Mouse (Mus musculus) right cerebral cortex, postnatal 25 days (tissue): ENCODE results near the gene Ap1ar.

Experiments
- DNase-seq: peaks from one replicate; pipeline ENCODE4 v3.0.0; 2022

Gene Ap1ar

DNA sequence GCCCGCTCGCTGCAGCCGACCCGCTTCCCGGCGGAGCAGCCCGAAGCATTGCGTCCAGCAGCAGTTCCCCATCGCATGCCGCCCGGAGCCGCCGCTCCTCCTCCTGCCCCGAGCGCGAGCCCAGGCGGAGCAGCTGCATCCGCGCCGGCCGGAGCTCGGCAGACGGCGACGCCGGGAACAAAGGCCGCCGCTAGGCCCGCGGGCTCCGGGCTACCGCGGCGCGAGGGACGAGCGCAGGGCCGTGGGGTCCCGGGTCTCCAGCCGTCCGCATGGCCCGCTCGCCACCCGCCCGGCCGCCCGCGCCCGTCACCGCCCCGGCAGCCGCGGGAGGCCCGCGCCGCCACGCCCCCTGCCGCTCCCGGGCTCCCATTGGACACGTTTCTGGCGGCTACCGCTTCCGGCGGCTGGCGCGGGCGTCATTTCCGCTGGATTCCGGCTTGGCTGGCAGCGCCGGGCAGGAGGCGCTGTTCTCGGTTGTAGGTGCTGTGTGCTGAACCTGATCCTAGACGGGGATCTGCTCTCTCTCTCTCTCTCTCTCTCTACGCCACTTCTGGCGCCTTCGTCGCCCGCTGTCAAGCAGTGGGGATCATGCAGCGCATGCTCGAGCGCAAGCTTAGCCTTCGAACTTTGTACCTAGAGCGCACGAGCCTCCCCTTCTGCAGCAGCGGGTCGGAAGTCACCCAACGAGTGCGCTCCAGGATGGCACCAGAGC is at the start of gene Ap1ar:
Ap1ar (minus strand) TSS at position 370 of the 712 bp plus-strand sequence.
- DNase-seq = peak; percentile 97

DNA sequence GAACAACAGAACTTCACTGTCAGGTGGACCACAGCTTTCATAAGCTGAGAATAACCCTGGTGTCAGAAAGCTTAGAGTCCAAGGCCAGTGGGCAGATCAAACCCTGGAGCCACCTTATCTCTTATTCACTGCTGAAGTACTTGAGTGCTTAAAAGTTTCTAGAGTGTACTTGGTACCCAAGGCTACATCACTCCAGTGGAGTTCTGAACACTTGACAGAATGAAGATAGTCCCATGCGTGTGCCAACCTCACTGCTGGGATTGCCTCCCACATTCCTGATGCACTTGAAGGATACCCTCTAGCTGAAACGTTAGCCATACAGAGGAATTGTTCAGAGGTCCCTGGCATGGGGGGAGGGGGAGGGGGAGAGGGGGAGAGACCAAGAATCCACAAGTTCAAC is 44.4 kb upstream of the Ap1ar start:
- no peak for DNase-seq

DNA sequence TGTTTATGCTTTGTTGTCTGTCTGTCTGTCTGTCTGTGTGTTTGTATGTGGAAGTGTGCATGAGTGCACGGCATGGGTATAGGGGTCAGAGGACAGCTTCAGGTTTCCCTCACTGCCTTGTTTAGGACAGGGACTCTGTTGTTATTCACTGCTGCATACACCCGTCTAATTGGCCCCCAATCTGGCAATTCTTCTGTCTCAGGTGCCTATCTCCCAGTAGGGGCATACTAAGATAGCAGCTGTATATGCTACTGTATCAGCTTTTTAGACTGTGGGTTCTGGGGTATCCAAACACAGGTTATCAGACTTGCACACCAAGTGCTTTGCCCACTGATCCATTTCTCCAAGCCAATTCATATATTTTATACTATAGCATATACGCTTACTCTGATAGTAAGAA is 42.6 kb upstream of the Ap1ar start:
- no peak for DNase-seq

DNA sequence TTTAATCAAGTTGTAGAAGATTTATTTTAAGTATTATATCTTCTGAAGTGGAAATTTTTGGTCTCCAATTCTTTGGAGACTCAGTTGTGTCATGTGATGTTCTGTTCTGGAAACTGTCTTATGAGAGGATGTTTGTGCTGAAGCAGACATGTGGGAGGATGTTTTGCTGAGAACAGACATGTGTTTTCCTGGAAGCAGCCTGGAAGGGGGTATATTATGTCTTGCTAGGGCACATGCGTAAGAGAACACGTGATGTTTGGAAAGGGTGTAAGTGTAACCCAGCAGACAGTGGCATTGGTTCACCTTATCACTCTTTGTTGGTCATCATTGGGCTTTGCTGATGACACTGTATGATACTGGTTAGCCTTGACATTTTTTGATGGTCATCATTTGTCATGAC is 38.2 kb upstream of the Ap1ar start:
- no peak for DNase-seq

DNA sequence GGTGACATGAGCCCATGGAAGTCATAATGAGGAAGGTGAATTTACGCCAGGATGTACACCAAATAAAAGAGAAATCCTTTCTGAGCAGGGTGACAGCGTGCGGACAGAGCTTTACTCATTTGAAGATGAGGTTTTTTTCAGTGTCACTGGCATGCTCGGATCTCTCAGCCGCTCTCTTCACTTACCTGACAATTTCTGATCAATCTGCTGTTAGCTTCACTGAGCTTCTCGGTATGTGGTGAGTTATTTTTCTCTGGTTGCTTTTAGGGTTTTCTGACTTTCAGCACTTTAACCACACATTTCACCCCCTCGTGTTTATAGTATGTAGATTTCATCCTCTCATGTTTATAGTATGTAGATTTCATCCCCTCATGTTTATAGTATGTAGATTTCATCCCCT is 37.7 kb upstream of the Ap1ar start:
- no peak for DNase-seq

DNA sequence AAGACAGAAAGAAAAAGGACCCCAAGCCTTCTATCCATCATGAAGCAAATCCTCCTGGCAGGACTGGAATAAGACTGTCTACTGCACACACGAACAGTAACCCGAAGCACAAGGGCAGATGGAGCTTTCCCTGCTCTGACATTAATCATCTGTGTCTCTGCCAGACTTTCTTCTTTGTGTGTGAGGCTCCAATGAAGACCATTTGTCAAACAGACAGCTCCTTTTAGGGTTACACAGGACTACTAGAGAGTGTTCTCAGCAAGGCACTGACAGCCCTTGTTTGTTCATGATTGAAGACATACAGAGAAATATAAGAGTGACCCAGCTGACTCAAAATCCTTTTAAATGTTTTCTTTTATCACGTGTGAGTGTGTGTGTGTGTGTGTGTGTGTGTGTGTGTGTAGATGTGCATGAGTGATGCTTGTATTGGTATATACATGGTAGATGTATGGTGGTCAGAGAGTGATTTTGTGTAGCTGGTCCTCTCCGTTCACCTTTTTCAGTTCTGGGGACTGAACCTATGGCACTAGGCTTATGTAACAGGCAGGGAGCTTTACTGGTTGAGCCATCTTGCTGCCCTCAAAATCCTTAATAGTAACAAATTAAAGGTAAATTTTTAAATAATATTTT is 37.0 kb upstream of the Ap1ar start:
- DNase-seq = no peak

DNA sequence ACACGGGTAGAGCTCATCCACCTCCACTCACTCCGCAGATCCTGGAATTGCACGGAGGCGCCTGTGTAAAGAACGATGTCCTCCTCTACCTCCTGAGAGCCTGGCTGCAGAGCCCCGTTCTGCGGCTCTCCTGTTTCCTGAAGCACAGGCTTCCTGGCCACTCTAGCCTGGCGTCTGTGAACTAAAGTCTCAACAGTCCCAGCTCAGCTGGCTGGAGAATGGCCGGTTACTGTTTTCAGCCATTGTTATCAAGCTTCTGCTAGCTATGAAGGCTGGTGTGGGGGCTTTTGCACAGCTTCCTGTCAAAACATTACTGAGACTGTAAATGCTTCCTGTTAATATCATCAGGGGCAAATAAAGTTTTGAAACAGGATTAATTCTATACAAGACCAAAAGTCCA is 34.3 kb upstream of the Ap1ar start:
- no peak for DNase-seq

DNA sequence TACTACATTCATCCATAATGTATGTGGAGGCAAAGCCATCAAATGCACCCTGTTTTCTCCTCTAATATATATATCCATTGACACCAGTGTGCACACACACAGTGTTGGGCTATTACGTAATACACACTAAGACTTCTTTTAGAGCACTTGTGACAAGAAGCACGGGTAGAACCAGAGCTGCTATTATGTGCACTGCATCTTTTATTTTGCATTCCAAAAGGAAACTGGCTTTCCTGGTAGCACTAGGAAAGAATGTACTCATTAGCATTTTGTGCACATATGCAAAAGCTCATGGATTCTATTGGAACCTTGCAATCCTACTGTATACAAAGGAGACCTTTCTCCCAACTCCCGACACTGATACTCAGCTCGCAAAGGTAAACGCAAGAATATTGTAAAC is 31.6 kb upstream of the Ap1ar start:
- no peak for DNase-seq

DNA sequence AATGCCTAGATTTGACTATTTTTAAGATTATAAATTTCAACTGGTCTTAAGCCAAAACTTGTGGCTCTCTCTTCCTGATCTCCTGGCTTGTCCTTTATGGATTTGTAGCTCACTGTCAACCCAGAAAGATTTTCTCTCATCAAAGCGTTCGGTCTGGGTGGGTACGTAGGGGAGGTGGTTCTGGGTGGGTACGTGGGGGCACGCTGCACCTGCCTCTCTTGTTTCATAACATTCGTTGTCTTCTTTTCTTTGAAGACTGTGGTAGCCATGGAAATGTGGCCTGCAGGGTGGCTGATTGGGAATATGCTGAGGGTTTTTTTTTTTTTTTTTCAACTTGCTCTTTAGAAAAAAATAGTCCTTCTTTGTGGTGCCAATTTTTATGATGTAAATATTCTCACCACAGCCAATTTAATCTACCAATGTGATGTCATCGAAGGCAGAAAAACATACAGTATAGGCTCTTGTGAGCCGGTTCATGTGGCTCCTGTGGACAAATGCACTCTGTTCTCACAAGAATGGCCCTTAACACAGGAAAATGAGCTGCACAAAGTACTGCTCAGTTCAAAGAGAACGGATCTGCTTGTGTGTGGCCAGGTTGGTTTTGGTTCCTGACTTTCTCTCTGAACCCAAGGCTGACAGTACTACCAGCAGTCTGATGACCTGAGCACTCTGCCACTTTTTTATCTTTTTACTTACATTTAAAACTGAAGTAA is 30.9 kb upstream of the Ap1ar start:
- no peak for DNase-seq

DNA sequence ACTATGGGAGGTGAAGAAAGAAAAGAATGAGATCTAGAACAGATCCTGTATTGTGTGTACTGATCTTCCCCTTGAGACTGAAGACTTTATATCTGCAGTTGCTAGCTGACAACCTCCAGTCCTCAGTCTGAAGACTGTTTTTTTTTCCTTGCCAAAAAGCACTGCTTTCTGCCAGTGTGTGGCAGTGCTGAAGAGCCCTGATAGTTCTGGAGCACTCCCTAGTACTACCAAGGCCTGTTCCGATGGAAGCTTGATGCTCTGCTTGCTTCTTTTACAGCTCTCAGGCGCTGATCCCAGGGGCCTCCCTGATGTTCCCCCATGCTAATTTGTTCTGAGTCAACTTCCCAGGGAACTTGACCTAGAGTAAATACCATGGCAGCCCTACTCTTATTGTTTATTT is 26.9 kb upstream of the Ap1ar start:
- DNase-seq = no peak

DNA sequence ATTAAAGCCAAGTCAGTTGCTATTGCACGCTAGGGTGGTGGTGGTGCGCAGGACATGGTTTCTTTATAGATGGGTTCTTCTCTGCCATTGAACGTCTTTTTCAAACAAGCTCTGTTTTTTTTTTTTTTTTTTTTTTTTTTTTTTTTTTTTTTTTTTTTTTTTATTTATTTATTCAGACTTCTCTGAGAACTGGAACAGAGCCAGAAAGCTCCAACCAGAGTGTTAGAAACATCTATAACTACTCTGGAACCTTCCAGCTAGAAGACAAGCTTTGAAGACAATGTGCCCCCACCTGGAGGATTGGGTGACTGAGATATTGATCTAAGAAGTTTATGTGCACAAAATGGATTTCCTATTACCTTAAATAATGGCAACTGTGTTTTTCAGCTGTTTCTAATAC is 26.2 kb upstream of the Ap1ar start:
- DNase-seq = no peak

DNA sequence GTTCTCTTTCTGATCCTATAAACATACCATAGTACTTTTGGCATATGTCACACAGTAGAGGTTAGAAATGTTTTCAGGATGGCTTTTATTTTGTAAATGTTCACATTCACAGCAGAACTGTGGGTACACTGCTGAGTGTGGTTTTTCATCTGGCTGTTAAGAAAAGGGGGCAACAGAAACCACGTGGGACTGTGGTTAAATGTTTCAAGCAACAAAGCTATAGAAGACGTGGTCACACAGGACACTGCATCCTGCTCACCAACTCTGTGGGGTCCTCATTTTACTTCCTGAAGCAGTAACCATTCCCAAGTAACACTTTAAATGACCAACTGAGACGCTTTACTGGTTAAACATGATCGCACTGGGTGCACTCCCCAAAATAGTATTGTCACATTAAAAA is 25.2 kb upstream of the Ap1ar start:
- no peak for DNase-seq

DNA sequence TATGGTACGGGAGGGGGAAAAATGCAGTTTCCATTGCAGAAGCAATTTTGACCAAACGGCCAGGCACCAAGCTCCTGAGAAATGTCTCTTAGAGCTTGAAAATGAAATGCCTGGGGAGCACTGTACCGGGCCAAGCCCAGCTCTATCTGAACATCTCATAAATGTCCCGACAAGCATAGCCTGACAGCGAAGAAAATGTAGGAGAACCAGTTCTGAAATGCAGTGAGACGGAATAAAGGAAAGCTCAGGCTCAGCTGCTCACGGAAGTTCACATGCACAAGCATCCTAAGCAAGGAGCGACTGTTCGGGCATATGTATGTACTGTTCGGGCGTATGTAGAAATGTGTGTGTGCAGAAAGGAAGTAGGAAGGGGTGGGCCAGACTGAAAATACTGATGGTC is 24.0 kb upstream of the Ap1ar start:
- no peak for DNase-seq

DNA sequence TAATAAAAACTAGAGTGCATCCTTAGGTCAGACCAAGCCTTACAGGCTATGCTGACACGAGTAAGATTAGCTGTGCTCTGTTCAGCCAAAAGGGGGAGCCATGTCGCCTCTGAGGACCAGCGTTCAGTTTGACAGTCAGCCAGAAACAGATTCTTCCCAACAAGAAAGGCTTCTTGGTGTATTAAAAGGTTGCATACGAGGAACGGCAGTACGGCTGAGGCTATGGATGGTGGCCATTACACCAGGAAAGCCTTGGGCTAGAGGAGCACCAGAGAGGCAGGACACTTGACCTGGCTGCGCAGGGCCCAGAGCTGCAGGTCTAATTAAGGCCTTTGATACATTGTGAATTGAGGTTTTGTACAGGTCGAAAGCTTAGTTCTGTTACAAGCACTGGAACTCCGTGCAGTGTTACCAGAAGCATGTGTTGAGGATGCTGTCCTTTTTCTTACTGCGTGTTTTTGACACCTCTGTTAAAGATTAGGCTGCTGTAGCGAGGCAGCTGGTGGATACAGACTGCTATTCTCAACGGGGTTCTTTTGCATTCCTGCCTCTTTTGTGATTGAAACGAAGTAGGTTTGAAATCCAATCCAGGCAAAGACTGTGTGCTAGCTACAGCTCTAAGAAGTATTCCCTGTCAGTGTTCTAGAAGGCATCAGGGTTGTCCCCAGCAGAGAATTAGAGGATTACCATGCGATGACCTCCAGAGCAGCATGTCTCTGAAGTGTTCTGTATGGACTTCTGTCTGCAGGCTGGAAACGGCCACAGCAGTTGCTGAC is 16.3 kb upstream of the Ap1ar start:
- DNase-seq = peak; percentile 39

DNA sequence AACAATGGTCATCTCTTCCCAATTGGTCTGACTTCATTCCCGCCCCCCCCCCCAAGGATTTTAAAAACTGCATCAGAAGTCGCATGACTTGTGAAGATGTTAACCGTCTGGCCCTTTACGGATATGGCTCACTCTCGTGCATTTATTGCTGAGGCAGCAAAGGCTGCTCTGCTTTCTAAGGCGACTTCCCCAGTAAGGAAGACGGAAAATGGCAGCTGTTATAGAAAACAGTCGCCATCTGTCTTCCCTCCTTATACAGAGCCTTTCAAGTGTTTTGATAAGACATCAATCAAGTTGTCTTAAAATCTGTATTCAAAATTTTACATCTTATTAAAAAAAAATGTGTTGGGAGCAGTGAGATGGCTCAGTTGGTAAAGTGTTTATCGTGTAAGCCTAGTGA is 15.4 kb upstream of the Ap1ar start:
- no peak for DNase-seq

DNA sequence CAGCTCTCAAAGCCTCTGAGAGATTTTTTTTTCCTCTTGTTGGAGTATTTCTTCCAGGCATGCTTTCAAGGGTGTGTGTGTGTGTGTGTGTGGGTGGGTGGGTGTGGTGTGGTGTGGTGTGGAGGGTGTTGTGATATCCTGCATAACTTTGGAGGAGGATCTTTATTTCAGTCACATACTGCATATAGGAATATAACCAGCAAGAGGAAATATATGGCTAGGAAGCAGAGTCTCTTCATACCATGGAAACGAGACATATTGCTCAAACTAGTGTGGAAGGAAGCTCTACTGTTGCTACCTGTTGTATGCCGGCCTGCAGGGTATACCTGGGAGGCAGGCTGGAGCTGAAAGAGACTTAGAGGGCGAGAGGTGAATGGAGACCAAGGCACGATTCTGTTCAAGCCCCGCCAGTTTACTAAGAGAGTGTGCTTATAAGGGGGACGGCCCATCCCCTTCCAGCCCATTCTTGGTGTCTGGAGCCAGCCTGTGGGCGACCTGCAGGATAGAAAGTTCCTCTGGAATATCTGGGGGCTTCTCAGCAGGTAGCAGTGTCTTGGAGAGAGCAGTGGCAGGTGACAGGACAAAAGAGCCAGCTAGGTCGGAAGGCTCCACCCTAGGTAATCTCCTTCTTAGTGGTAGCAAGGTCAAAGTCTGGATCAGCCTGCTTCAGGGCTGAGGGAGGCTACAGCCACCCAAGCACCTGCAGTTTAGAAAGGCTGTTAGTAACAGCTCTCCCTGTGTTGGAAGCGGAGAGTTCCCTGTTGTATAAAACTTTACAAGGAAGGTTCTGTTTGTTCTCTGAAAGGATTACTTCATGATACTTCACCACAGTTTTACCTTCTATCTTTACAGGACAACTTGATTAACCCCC is 13.7 kb upstream of the Ap1ar start:
- DNase-seq = no peak

DNA sequence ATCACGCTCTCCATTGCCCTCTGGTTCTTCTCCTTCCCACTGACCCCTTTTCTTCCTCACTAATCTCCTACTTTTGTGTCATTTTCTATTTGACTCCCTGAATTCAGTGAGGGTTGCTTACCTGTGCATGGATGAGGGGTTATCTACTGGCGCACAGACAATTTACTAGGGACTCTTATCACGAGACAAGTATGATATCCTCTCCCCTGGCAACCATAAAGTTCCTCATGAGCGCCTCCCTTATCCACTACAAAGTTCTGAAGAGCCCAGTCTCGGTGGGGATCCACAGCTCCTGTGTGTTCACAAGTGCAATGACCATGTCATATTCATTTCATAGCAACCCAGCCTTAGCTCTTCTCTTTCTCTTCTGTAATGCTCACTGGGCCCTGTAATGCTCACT is 12.6 kb upstream of the Ap1ar start:
- no peak for DNase-seq

DNA sequence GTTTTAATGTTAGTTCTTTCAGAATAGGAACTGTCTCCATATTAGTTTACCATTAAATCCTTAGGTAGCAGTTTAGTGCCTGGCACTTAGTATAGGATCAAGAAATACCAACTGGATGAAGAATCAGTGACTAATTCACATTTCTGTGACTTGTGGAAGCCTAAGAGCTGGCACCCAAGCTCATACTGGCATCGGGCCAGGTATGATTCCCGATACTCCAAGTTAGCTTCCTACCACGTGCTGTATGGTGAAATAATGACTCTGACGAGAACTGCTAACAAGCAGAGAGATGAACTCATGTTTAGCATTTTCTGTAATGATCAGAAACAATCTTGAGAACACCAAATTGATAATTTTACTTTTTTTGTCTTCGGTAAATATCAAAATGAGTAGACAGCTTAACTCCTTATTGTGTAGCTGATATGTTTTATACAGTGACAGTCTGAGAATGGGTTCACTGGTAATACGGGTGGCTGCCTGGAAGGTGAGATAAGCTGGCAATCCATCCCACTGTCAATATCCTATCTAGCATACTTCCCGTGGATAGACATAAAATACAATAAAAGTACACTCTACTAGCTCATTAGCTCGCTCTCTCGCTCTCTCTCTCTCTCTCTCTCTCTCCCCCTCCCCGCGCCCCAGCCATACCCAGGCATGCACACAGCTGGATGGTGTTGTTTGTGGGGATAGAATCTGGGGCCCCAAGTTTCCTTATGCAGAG is 10.9 kb upstream of the Ap1ar start:
- DNase-seq = no peak

DNA sequence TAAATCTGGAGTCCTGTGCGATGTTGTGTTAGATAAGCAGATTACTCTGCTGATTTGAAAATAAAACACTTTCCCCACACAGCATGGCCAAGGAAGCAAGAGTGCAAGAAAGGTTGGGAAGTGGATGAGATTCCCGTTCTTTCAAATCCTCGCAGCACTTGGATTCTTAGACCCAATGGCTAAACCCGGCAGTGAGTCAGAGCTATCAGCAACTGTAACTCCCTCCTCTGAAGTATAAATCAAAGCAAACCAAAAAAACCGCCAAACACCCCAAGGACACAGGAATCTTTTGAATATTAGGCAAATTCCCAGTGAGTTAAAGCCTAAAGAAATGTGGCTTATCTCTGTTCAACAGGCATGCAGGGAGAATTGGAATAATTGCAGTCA is 6.6 kb upstream of the Ap1ar start:
- DNase-seq = no peak

DNA sequence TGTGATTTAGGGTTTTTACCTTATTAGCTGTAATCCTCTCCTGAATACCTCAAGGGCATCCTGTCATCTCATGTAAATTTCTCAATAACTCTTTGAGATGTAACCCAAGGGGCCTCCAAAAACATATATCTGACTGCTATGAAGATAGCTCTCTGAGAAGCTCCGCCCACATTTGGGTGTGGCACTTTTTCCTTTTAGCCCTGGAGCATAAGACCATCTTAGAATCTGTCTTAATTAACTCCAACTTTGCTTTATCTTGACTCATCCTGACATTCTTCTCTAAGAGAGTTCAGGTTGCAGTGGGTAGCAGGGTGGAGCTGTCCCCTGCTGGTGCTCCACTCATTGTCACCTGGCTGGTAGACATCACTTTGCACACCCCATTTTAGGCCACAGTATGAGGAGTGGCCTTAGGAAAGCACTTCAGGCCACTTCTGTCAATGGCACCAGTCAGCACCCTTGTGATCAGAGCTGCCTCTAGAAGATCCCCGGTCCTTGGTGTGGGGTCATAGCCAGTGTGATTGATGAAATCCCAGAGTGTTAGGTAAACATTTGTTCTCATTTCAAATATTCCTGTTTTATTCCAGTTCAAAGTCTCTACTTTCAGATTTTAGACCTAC is 6.1 kb upstream of the Ap1ar start:
- DNase-seq = no peak

DNA sequence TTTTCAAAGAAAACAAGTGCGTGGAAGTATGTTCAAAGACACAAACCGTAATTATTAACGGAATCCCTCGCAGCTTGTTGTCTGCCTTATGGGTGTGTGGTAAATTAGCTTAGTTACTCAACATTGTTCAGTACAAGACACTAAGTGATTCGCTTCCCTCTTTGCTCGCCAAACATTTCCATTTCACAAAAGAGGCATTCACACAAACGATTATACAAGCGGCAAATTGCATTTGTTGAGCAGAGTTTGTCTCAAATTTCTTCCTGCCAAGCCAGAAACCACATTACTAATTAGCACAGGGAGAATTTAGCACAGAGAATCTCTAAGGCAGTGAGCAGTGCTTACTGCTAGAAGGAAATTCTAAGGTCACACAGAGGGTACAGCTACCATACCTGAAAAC is 4.6 kb upstream of the Ap1ar start:
- no peak for DNase-seq
